Mouse (Mus musculus) thymus, adult 2 months (tissue): ENCODE measurements around the gene Sdc1. TPM values are rescaled to one million over a fixed set of nuclear protein-coding genes. Genes with fewer than 3 reads are reported as not detected.

Source experiments
- DNase-seq: peaks from one replicate; pipeline ENCODE4 v3.0.0; 2021
- H3K27ac ChIP-seq: fragments of 200-500 bp; 2 replicates; pipeline ENCODE4 v1.5.1; 2012; ENCODE audit warnings: low read length, control low read depth; ENCODE audit not compliant: control insufficient read depth, insufficient read depth
- H3K27me3 ChIP-seq: fragments of 200-500 bp; 2 replicates; pipeline ENCODE4 v1.6.1; 2012; ENCODE audit warnings: mild to moderate bottlenecking, low read length, moderate library complexity, mixed read lengths; ENCODE audit not compliant: control insufficient read depth, insufficient read depth
- H3K36me3 ChIP-seq: fragments of 200-500 bp; 2 replicates; pipeline ENCODE4 v1.6.1; 2012; ENCODE audit warnings: mild to moderate bottlenecking, low read length, moderate library complexity; ENCODE audit not compliant: control insufficient read depth, insufficient read depth
- H3K4me1 ChIP-seq: fragments of 200-500 bp; replicated peaks from 2 replicates; pipeline ENCODE4 v1.6.1; 2012; ENCODE audit warnings: low read length; ENCODE audit not compliant: control insufficient read depth, insufficient read depth
- H3K4me3 ChIP-seq: fragments of 200-500 bp; 2 replicates; pipeline ENCODE4 v1.5.1; 2012; ENCODE audit warnings: mild to moderate bottlenecking, low read length, control low read depth, moderate library complexity; ENCODE audit not compliant: control insufficient read depth, insufficient read depth
- CTCF ChIP-seq: fragments of 200-500 bp; IDR thresholded peaks from 2 replicates; pipeline ENCODE4 v1.5.1; 2012; ENCODE audit warnings: mild to moderate bottlenecking, control low read depth, low read length, moderate library complexity, borderline replicate concordance; ENCODE audit not compliant: control insufficient read depth, poor library complexity, insufficient read depth; ENCODE audit errors: extremely low read depth
- POLR2A ChIP-seq: fragments of 200-500 bp; IDR thresholded peaks from 2 replicates; pipeline ENCODE4 v1.6.1; 2012; ENCODE audit warnings: mild to moderate bottlenecking, low read length, control low read depth, moderate library complexity; ENCODE audit not compliant: control insufficient read depth, poor library complexity, insufficient read depth; ENCODE audit errors: extremely low read depth
- WGBS: fragments of 180-500 bp; shearing (Covaris S2); methylation state at CpG from one replicate; pipeline ENCODE4 v1.1.7; 2018; 5-methylcytosine and 5-hydroxymethylcytosine counted together
- polyA plus RNA-seq: library from polyadenylated mRNA; depleted of rRNA; stranded (reverse); fragments of >200 nt; gene quantifications from 2 replicates; pipeline ENCODE4 v1.2.3, GENCODE M21; 2012; rRNA removed

The Sdc1 gene
- 28.3 and 28.9 TPM in 2 replicates for polyA plus RNA-seq

DNA sequence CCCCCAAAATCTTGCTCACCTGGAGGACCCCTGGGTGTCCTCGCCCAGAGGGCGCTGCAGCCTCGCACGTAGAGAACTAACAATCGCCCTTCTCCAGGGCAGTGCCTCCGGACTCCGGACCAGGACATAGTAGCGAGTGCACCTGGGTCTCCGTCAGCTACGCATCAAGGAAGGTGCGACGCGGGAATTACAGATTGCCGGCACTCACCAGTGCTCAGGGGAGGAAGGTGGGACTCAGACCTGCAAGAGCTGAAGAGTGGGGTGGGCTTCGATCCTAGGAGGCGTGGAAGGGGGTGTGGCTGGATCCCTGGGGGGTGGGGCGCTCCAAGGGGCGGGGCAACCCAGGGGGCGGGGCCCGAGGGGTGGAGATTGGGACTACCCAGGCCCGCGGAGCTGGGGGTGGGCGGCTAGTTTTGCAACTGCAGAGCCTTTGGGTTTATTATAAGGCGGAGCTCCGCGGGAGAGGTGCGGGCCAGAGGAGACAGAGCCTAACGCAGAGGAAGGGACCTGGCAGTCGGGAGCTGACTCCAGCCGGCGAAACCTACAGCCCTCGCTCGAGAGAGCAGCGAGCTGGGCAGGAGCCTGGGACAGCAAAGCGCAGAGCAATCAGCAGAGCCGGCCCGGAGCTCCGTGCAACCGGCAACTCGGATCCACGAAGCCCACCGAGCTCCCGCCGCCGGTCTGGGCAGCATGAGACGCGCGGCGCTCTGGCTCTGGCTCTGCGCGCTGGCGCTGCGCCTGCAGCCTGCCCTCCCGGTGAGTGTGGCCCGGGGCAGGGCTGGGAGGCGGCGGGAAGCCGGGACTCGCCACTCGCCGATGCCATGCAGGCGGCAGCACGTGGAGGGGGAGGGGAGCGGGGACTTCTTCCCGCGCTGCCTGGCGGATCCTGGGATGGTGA is at the start of gene Sdc1:
Sdc1 (plus strand) TSS at position 378 of the 898 bp plus-strand sequence.
- no peak within 1 kb of the TSS for H3K27ac ChIP-seq
- TF ChIP-seq POLR2A = no peak
- 0 out of 2 replicates have a peak, but pooled peaks have one; percentile 26 for TF ChIP-seq CTCF
- WGBS = 2% methylated on average over 67 of the region's 67 CpGs

DNA sequence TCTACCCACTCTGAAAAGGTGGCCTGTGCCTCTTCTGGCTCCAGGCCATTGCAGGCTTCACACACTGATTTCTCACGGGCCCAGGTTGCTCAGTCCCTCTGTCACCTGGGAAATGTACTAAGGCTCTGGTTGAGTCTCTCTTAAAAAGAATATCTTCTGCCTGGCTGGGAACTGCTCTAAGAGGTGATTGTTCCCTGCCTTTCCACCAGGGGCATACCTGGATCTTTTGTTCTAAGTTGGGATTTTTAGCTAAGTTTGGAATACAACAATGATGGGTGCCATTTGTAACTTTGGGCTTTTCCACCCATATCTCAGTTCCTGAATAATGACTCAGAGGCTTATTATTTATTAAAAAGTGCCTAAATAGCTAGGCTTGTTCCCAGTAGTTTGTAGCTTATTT is 44.2 kb upstream of the Sdc1 start:
- DNase-seq = no peak
- 96% methylated on average over 1 of the region's 1 CpGs for WGBS
- no peaks in the 10 kb centered on the region for H3K27me3 ChIP-seq
- no peak overlapping the region for H3K27ac ChIP-seq
- no peak for TF ChIP-seq CTCF
- no peak for TF ChIP-seq POLR2A
- peaks cover 66% of the 10 kb centered on the region for H3K36me3 ChIP-seq
- no peak overlapping the region for H3K4me3 ChIP-seq
- H3K4me1 ChIP-seq = no peaks in the 10 kb centered on the region

More for the DNA sequence above, at the start of gene Sdc1:
- peak; percentile 46 for DNase-seq
- Histone ChIP-seq H3K4me3 (peak within 1 kb of the TSS; percentile 47), H3K4me1 (peaks cover 22% of the 10 kb centered on the region), H3K36me3 (no peaks in the 10 kb centered on the region), H3K27me3 (peaks cover 2% of the 10 kb centered on the region)

DNA sequence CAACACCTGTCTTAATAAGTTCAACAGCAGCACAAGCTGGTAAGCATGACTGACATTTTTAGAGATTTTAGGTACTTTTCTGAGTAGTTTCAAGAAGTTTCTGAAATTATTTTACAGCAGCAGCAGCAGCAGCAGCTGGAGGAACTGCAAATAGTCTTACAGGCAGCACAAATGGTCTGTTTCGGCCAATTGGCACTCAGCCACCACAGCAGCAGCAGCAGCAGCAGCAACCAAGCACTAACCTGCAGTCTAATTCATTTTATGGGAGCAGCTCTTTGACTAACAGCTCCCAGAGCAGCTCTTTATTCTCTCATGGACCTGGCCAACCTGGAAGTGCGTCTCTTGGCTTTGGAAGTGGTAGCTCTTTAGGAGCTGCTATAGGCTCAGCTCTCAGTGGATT is 42.4 kb upstream of the Sdc1 start:
- no peak overlapping the region for H3K4me3 ChIP-seq
- H3K4me1 ChIP-seq = no peaks in the 10 kb centered on the region
- DNase-seq = no peak
- H3K36me3 ChIP-seq = peaks cover 62% of the 10 kb centered on the region
- TF ChIP-seq POLR2A (no peak), CTCF (no peak)
- H3K27ac ChIP-seq = no peak overlapping the region
- 95% methylated on average over 2 of the region's 2 CpGs for WGBS
- no peaks in the 10 kb centered on the region for H3K27me3 ChIP-seq

DNA sequence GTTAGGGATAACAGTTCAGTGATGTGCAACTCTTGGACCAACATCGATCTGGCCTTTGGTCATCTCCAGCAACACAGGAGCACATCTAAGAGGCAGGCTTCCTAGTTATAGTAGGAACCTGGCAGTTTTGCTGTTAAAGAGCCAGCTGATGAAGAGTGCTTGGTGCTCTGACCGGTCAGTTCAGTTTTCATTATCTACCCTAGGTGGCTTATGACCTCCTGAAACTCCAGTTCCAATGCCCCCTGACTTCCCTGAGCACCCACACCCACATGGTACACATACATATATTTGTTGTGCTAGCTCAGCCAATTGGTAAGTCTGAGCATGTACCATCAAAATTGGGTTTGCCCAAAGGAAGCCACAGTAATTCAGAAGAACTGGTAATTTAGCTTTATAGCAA is 17.5 kb upstream of the Sdc1 start:
- H3K36me3 ChIP-seq = peaks cover 36% of the 10 kb centered on the region
- WGBS = 97% methylated on average over 2 of the region's 2 CpGs
- no peak for DNase-seq
- no peaks in the 10 kb centered on the region for H3K27me3 ChIP-seq
- H3K4me1 ChIP-seq = no peaks in the 10 kb centered on the region
- TF ChIP-seq CTCF = no peak
- TF ChIP-seq POLR2A = no peak
- H3K27ac ChIP-seq = no peak overlapping the region
- no peak overlapping the region for H3K4me3 ChIP-seq

DNA sequence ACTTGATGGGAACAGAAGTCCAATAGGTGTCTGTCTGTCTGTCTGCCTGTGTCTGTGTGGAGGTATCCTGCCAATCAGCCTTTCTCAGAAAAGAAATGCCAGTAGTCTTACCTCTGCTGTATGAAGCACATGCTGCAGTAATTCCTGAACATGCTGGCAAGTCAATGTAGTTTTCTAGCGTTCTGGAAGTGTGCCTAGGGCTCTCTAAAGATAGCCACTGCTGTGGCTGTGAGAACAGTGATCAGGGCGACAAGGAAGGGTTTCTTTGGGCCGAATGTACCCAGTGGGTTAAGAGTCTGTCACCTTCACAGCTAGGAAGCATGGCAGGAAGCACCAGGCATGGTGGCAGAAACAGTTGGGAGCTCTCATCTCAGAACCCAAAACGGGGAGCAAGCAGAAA is 17.0 kb upstream of the Sdc1 start:
- DNase-seq = no peak
- Histone ChIP-seq H3K36me3 (peaks cover 32% of the 10 kb centered on the region), H3K4me1 (no peaks in the 10 kb centered on the region), H3K27me3 (no peaks in the 10 kb centered on the region), H3K4me3 (no peak overlapping the region), H3K27ac (no peak overlapping the region)
- TF ChIP-seq CTCF (no peak), POLR2A (no peak)
- WGBS = 88% methylated on average over 4 of the region's 4 CpGs

DNA sequence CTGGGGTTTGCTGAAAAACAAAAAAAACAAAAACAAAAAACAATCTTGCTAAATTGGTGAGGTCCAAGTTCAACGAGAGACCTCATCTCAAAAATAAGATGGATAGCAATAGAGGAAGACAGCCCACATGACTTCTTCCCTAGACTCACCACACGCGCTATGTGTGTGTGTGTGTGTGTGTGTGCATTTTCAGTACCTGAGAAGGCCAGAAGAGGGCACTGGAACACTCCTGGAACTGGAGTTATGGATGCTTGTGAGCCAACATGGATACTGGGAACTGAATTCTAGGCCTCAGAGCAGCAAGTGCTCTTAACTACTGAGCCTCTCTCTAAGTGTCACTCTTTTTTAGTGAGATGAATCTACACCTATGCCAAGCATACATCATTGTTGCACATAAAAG is 13.1 kb upstream of the Sdc1 start:
- Histone ChIP-seq H3K4me1 (peaks cover 6% of the 10 kb centered on the region), H3K27ac (no peak overlapping the region), H3K36me3 (peaks cover 9% of the 10 kb centered on the region; the same call in 1 of the 2 replicates), H3K27me3 (no peaks in the 10 kb centered on the region), H3K4me3 (no peak overlapping the region)
- 97% methylated on average over 3 of the region's 3 CpGs for WGBS
- no peak for TF ChIP-seq POLR2A
- TF ChIP-seq CTCF = no peak
- no peak for DNase-seq
